Mouse (Mus musculus): ENCODE measurements around the gene Pard3. TPM values are rescaled to one million over a fixed set of nuclear protein-coding genes. Genes with fewer than 3 reads are reported as not detected.

Pard3 gene
- total RNA-seq, 2 experiments from 2014 or later = 25.8 to 27.3 TPM

DNA sequence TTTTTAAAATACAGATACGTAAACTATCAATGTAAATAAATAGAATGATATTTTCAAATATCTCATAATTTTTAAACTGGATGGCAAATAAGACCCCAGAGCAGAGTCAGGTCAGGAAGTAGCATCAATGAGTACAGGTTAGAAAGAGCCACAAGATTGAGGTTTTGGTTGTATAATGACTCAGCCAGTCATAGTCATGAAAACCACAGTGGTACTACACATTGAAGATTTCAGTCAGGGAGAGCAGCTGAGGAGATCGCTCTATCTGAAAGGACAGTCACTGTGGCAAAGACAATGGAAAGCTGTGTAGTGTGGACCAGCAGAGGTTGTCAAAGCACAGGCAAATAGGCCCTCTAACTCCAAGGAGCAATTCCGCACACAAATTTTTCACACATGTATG, 317.6 kb downstream of the Pard3 start:
- intact Hi-C loops (cut with DNase I) = loop anchor here (5.0 kb wide), 1 partner anchor 56 kb away; no protein-coding TSS in a partner anchor
- DNase-seq = no peak

DNA sequence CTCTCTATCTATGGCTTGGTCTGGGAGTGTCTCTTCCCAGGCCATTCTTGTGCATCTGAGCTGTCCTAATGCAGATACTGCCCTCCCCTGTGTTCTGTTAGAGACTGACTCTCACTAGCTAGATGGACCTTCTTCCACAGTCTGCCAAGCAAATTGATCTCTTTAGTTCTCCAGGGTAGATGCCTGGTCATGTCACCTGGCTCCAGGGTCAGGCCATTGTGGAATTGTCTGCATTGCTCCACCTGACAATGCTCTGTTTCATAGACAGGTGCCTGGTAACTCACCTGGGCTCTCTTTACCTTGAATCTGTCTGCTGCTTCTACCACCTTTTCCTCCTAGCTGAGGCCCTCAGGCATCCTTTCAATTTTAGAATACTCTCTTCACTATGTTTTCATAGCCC, 329.0 kb downstream of the Pard3 start:
- intact Hi-C loops (cut with DNase I) = no loop called here

DNA sequence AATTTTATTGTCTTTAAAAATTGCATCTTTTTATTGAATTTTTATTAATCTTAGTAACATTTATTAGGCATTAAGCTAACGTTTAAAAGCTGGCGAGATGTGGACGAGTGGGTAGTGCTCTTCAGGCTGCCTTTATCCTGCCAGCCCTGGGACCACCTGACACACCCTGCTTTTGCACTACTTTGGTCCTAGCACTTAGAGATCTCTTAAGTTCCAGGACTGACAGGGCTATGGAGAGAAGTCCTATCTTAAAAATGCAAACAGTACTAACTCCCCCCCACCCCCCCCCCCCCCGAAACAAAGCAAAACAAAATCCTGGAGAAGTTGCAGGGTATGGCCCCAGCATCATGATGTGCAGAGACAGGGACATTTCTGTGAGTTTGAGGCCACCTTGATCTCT, 331.8 kb downstream of the Pard3 start:
- intact Hi-C loops (cut with DNase I) = no loop called here

More for the DNA sequence above, 329.0 kb downstream of the Pard3 start:
- no peak for DNase-seq

DNA sequence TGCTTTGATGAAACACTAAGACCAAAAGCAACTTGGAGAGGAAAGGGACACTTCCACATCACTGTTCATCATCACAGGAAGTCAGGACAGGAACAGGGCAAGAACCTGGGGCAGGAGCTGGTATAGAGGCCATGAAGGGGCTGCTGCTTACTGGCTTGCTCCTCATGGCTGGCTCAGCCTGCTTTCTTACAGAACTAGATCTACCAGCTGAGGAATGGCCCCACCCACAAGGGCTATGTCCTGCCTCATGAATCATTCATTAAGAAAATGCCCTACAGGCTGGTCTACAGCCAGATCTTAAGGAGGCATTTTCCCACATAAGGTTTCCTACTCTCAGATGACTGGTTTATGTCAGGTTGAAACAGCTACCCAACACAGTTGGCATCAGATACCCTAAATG, 342.1 kb downstream of the Pard3 start:
- no peak for DNase-seq
- intact Hi-C loops (cut with DNase I) = no loop called here

More for the DNA sequence above, 331.8 kb downstream of the Pard3 start:
- DNase-seq = no peak

DNA sequence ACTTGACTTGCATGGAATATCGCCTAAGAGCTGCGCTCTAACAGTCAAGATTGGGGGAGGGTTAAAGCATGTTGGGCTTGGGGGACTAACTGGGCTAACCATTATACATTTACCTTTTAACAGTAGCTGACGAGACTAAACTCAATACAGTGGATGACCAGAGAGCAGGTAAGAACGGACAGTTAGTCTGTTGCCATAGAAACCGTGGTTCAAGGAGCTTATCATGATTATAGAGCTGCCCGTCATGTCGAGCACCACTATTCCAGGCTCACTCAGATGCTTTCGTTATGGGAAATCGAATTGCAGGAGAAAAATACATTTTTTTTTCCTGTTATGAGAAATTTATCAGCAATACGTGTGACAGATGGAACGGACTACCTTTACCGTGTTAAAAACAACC, 346.9 kb downstream of the Pard3 start:
- no peak for DNase-seq
- intact Hi-C loops (cut with DNase I) = no loop called here

DNA sequence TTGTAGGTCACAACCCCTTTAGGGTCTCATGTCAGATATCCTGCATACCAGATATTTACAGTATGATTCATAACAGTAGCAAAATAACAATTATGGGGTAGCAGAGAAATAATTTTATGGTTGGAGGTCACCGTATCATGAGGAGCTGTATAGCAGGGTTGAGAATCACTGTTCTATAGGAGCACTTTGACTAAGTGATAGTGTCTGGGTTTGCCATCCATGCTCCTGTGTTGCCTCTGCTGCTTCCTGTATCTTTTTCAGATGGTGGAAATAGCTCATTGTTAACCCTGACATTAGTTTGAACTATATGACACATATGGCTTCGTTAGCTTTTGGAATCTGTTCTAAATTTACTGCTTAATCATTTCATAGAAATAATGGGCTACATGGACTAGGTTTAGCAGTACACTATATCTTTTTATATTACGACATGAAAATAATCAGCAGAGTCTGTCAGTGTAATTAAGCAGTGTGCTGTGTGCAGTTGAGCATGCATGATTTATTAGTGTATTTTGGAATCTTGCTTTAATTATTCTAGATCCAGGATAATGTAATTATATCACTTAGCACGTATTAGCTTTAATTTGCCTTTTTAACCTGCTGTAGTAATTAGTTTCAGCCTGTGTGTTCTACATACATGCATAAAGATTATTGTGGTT, 347.6 kb downstream of the Pard3 start:
- intact Hi-C loops (cut with DNase I) = no loop called here

DNA sequence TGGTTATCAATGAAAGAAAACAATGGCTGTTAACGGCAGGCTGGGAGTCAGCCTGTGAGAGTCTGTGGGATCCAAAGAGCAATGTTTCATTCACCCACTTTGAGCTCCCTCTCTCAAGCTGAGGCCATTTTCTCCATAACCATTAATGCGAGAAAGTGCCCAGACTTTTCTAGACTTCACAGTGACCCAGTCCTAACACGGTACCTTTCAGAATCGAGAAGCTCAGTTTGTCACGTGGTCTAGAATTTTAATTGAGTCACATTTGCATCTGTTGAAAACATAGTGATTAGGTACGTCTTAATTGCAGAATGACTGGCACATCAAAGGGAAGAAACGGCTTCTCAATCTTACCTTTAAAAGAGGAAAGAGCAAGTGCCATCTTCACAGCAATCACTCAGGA, 359.3 kb downstream of the Pard3 start:
- intact Hi-C loops (cut with DNase I) = no loop called here
- DNase-seq = no peak

More for the DNA sequence above, 347.6 kb downstream of the Pard3 start:
- DNase-seq = no peak

DNA sequence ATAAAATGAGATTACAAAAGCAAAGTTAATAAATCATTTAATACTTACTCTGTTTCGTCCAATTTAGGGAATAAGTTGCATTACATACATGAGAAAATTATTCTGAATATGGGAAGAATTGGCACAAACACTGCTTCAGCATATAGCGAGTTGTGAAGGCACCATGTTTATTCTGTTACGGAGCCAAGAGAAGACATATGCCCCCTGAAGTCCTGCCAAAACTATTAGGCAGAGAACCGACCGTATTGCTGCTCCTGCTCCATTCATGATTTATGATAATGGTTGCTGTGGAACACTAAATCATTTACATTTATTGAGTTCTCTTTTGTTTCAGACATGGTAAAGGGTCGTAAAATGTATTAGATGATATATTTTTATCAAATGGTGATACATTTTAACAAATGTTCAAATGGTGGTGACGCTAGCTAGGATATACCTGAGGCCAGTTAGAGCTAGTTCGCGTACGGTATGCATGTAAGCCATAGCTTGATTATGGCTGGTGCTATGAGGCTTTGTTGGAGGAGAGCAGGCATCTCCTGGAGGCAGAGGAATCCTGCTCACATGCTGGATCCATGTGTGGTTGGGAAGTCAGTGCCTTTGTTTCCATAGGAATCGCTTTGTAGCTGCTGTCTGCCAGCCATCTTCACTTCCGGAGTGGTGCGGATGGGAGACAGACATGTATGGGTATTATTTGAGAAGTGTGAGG, 360.7 kb downstream of the Pard3 start:
- intact Hi-C loops (cut with DNase I) = no loop called here

DNA sequence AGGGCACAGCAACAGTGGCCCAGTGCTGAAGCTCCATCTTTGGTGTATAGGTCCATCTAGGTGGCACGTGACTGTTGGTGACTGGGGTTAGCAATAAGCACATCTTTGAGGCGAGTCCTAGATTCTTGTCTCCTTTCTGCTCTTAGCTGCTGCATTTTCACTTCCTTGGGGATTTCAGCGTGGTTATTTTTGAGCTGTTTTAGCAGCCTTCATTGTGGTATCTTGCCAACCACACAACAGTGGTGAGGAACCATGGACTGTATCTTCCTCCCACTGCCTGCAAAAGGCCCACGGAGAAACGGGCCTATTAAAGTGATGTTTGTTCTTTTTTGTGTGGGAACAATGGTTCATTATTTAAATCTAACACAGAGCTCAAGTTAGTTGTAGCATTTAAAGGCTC, 363.2 kb downstream of the Pard3 start:
- intact Hi-C loops (cut with DNase I) = no loop called here
- DNase-seq = no peak

More for the DNA sequence above, 360.7 kb downstream of the Pard3 start:
- DNase-seq = no peak

DNA sequence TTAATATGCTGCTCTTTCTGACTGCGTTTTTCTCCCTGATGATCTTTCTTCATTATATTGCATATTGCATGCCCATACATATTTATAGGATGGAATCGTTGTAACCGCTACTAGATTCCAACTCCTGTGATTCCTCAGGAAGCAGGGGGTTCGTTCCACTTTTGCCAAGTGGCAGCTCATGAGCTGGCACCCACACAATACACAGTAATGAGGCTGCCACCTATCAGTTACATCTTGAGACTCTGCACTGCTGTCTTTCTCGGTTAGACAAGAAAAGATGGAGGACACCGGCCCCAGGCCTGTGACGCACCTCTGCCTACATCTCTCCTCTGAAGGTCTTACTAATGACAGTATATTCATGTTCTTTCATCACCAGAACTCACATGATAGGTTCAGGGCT, 364.3 kb downstream of the Pard3 start:
- no peak for DNase-seq
- intact Hi-C loops (cut with DNase I) = no loop called here

DNA sequence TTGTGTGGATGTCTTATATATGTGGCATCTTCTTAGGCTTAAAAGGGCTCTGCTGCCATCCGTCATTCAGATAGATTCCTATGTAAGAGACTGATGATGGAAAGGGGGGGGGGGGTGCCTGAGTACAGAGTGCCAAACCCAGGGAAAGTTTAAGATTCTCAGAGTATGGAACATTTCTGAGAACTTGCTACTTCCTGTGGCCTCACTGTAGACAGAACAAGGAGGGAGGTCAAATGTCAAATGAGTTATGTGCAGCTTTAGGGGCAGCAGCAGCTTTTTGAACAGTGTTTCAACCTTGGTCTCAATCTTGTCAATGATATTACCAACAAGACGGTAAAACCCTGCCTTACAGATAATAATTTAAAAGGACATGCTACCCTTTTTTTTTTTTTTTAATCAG, 367.5 kb downstream of the Pard3 start:
- intact Hi-C loops (cut with DNase I) = no loop called here
- no peak for DNase-seq

DNA sequence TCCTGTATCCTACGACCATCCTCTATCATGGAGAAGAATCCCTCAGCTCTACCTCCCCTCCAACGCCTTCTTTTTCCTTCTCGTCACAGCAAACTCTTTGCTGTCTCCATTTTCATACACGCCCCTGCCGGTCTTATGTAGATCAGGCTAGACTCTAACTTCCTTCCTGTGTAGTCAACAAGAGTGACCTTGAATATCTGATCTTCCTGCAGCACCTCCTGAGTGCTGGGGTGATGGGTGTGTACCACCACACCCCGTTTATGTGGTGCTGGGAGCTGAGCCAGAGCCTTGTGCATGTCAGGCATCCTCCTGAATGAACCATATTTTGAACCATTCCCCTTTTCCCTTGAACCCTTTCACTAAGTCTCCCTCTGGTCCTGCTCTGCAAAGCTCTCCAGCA, 372.3 kb downstream of the Pard3 start:
- intact Hi-C loops (cut with DNase I) = loop anchor here (5.0 kb wide), 5 partner anchors 54 to 1136 kb away; no protein-coding TSS in a partner anchor
- no peak for DNase-seq

DNA sequence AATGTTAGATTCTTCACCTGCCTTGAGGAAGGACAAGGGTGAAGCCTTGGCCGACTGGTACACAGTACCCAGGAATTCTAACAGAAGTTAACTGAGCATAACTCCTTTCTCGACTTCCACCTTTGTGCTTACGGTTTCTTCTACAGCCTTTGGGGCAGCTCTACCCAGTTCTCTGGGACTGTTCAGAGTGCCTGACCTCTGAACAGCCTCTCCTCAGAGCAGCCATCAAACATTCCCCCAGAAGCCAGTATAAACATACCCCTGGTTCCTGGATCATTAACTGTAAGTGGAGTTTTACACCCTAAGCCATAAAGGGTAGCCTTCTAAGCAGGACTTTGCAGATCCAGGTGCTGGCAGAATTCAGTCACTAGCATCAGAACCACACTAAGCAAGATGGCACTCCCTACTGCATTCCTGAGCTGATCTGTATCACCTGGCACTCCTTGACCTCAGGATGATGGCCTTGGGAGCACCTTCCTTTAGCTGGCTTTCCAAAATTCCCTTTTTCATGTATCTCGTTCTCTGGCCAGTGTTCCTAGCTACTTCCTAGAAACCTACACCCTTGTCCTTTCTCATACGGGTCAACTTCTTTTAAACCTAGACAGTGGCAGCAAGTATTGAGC, 374.0 kb downstream of the Pard3 start:
- intact Hi-C loops (cut with DNase I) = loop anchor here (5.0 kb wide), 5 partner anchors 55 to 1135 kb away; no protein-coding TSS in a partner anchor

DNA sequence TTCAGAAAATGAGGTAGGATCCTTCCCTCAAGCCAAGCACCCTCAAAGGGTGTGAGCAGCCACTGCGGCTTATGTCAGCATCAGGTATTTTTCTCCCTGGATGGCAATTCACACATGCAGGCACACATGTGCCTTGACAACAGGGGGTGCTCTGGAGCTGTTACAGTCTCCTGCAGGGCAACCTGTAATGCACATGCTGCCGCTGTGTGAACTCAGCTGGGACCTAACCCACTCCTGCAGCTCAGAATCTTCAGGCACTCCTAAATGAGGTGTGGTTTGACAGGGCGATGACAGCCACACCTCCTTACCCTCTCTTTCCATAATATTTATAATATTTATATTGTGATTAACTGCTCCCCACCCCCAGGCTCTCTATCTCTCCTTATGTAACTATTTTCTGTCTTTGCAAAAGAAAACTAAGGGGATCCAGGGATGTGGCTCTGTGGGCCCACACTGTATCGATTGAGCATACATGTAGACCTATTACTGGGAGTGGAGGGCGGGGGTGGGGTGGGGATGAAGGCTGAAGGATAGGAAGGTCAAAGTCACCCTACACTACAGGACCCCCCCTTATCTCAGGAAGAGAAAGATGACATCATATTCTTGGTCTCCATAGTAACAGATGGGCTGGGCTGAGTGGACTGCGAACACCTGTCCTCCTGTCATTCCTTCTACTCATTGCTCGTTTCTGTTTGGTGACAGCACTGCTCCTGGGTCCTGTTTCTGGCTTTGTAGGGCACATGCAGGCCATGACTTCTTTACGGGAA, 375.1 kb downstream of the Pard3 start:
- intact Hi-C loops (cut with DNase I) = loop anchor here (5.0 kb wide), 5 partner anchors 57 to 1133 kb away; no protein-coding TSS in a partner anchor
- DNase-seq = peak; percentile 29 to 36

More for the DNA sequence above, 374.0 kb downstream of the Pard3 start:
- no peak for DNase-seq

DNA sequence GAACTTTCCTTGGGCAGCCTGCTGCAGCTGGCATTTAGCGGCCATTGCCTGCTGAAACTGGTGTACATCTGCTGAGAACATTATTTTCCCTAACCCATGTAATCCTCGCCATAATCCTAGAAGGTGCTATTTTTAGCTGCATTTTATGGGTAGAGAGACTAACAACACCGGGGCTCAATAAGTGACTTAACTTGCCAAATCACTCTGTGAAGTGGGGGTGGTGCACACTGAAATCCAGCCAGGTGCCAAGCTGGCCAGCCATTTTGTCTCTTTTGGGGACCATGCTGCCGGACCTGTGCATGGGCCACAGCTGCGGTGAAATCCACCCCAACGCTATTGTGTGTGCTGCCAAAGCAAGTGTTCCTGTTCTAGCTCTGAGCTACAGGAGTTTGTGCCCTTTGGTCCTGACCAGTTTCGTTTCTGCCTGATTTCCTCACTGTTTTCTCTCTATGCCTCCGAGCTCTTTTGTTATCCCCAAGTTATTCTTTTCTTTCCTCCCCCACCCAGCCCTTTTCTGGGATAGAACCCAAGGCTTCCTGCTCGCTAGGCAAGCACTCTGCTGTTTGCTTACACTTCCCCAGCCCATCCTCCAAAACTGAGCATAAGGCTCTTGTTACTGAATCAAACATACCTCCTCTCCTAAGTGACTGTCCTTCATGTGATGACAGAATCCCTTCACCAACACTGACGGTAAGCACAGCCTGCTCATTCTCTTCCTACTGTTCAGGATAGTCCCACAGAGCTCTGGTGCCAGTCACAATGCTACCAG, 375.9 kb downstream of the Pard3 start:
- peak; percentile 13 to 33 for DNase-seq
- intact Hi-C loops (cut with DNase I) = loop anchor here (5.0 kb wide), 5 partner anchors 57 to 1133 kb away; no protein-coding TSS in a partner anchor

DNA sequence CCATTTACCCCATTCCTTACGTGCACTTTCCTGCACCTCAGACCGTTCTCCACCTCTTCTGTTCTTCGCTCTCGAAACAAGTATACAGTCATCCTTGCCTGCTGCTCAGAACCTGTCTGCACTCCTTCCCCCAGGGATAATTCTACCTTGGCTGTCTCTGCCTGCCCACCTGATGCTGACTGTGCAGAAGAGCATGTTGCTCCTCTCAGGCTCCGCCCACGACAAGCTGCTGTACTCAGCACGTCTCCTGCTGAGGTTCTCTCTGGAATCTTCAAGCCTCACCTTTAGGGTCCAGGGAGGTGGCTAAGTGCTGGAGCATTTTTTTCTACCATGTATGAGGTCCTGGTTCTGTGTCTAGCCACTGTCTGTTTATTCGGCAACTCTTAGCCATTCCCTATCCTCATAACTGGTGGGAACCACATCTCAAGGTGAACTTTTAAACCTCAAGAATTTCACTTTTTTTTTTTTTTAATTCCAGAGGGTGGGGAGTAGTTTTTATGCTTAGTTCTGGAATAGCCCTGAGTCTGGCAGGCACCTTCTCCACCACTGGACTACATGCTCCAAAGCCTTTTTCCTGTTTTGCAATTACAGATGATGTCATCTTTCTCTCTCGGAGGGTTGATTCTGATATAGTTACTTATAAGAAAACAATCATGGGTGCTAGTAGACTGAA, 376.6 kb downstream of the Pard3 start:
- DNase-seq = peak in 1 of 2 experiments; percentile 22
- intact Hi-C loops (cut with DNase I) = no loop called here

DNA sequence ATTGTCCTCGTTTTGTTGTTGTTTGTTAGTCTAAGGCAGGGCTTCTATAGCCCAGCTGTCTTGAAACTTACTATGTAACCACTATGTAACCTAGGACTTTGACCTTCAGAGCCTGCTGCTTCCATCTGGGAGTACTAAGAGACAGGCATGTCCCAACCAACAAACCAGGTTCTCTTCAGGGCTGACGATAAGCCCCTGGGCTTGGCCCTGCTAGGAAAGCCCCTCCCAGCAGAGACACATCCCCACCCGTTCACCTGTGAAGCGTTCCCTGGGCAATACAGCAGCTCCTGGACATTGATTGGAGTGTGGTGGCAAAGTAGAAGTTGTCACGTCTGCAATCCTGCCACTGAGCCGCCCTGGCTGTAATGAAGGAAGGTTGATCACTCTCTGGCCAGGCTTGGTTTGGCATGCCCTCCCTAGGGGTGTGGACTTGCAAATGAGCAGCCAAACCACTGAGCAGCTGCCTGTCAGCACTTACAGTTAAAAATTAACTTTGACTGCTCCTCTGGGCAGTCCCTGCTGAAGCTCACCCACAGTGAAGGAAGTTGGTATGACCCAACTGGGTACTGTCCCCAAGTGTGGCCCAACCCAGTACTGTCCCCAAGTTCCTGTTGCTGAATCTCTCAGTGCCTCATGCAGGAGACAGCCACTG, 377.3 kb downstream of the Pard3 start:
- intact Hi-C loops (cut with DNase I) = no loop called here
- DNase-seq = peak; percentile 67 to 68

DNA sequence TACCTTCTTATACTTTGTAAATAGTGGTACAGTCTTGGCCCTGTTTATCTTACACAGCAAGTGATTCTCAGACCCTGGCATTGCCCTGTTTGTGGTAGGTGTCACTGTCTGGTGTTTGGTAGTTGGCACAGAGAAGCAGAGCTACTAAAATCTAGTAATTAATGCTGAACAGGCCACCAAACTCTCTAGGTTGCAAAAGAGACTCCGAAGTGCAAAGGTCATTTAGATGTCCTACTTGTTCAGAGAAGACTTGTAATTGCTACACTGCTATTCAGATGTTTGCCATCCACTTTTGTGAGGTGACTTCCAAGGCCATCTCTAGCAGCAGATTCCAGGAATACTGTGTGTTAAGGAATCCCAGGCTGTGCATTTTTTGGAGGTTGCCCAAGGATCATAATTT, 383.7 kb downstream of the Pard3 start:
- intact Hi-C loops (cut with DNase I) = no loop called here
- no peak for DNase-seq

Data from gastrocnemius, postnatal 36 days (tissue).